In genomic region chr4:41464345-41465286, GRCm38 (mm10) we compare ENCODE assay signal across 8 mouse cellular contexts. TPM values are rescaled to one million over a fixed set of nuclear protein-coding genes. Genes with fewer than 3 reads are reported as not detected.
A peak's percentile ranks its signal among the peaks of the same experiment; 100 is the strongest.
DNase-seq lines count a peak whose midpoint lies in the region; ATAC-seq and TF ChIP-seq lines count a peak whose summit lies in the region.

TSS of gene Kif24 (minus strand) at chr4:41464887.
TSS of gene Nudt2 (plus strand) at chr4:41465151.

- H3K27me3 ChIP-seq in embryonic facial prominence, embryonic 13.5 days = no peaks in the 10 kb centered on the region
- no peaks in the 10 kb centered on the region for H3K27me3 ChIP-seq in kidney, adult 2 months (replicated peaks; ENCODE audit: control insufficient read depth, insufficient read depth, low read length)
- no peaks in the 10 kb centered on the region for H3K27me3 ChIP-seq in limb, embryonic 12.5 days
- H3K27me3 ChIP-seq in midbrain, embryonic 15.5 days (replicated peaks) = no peaks in the 10 kb centered on the region
- H3K27me3 ChIP-seq in spleen, adult 2 months (ENCODE audit: control insufficient read depth, insufficient read depth, low read length) = no peaks in the 10 kb centered on the region

- peaks cover 27% of the 10 kb centered on the region for H3K4me1 ChIP-seq in embryonic facial prominence, embryonic 13.5 days
- peaks cover 7% of the 10 kb centered on the region; the same call in 1 of the 2 replicates for H3K4me1 ChIP-seq in kidney, adult 2 months (ENCODE audit: control insufficient read depth, insufficient read depth, low read length)
- peaks cover 15% of the 10 kb centered on the region for H3K4me1 ChIP-seq in limb, embryonic 12.5 days (replicated peaks)
- peaks cover 18% of the 10 kb centered on the region for H3K4me1 ChIP-seq in midbrain, embryonic 15.5 days
- peaks cover 6% of the 10 kb centered on the region; the same call in 1 of the 2 replicates for H3K4me1 ChIP-seq in spleen, adult 2 months (ENCODE audit: control insufficient read depth, insufficient read depth, insufficient read length)

- H3K9me3 ChIP-seq in embryonic facial prominence, embryonic 13.5 days = no peaks in the 10 kb centered on the region
- no peaks in the 10 kb centered on the region for H3K9me3 ChIP-seq in limb, embryonic 12.5 days
- H3K9me3 ChIP-seq in midbrain, embryonic 15.5 days = no peaks in the 10 kb centered on the region

- DNase-seq in 3134 (ENCODE audit: extremely low read depth, insufficient read length, low spot score) = peak; percentile 100
- peak; percentile 97 to 98 for DNase-seq in adrenal gland, postnatal 36 days
- DNase-seq in heart, adult 18-20 months = peak; percentile 98 to 99
- DNase-seq in kidney, adult 2 months = peak; percentile 100
- DNase-seq in spleen, adult 2 months (ENCODE audit: low read depth in 1 of 2, low spot score in 2 of 2) = peak; percentile 97 to 99

- peak within 1 kb of the TSS; percentile 83 for H3K9ac ChIP-seq in embryonic facial prominence, embryonic 13.5 days
- H3K9ac ChIP-seq in limb, embryonic 12.5 days (replicated peaks) = peak within 1 kb of the TSS; percentile 69
- peak within 1 kb of the TSS; percentile 77 for H3K9ac ChIP-seq in midbrain, embryonic 15.5 days

- TF ChIP-seq POLR2A in kidney, adult 2 months (IDR thresholded peaks at IDR 0.05; ENCODE audit: low read depth, low read length) = no peak
- TF ChIP-seq POLR2A in spleen, adult 2 months (IDR thresholded peaks at IDR 0.05; ENCODE audit: low read depth, low read length) = no peak

- peak within 1 kb of the TSS; percentile 61 for H3K4me2 ChIP-seq in embryonic facial prominence, embryonic 13.5 days
- H3K4me2 ChIP-seq in limb, embryonic 12.5 days = peak within 1 kb of the TSS; percentile 63
- peak within 1 kb of the TSS; percentile 70 for H3K4me2 ChIP-seq in midbrain, embryonic 15.5 days

- peak within 1 kb of the TSS; percentile 70 for H3K4me3 ChIP-seq in embryonic facial prominence, embryonic 13.5 days
- H3K4me3 ChIP-seq in kidney, adult 2 months (ENCODE audit: insufficient read depth, low read depth, low read length) = peak within 1 kb of the TSS; percentile 89
- H3K4me3 ChIP-seq in limb, embryonic 12.5 days (replicated peaks) = peak within 1 kb of the TSS; percentile 64
- H3K4me3 ChIP-seq in midbrain, embryonic 15.5 days = peak within 1 kb of the TSS; percentile 69
- H3K4me3 ChIP-seq in spleen, adult 2 months (ENCODE audit: extremely low read depth, insufficient read depth, insufficient read length) = peak within 1 kb of the TSS; percentile 86

- H3K36me3 ChIP-seq in embryonic facial prominence, embryonic 13.5 days = no peaks in the 10 kb centered on the region
- H3K36me3 ChIP-seq in kidney, adult 2 months (ENCODE audit: control insufficient read depth, insufficient read depth, low read length) = no peaks in the 10 kb centered on the region
- no peaks in the 10 kb centered on the region for H3K36me3 ChIP-seq in limb, embryonic 12.5 days
- H3K36me3 ChIP-seq in midbrain, embryonic 15.5 days (replicated peaks) = no peaks in the 10 kb centered on the region
- no peaks in the 10 kb centered on the region for H3K36me3 ChIP-seq in spleen, adult 2 months (ENCODE audit: control insufficient read depth, insufficient read depth, low read length)

- peak; percentile 98 for ATAC-seq in embryonic facial prominence, embryonic 13.5 days (ENCODE audit: insufficient number of reproducible peaks, insufficient read depth, low FRiP score, low TSS enrichment, low read depth)
- peak; percentile 99 for ATAC-seq in limb, embryonic 12.5 days (ENCODE audit: insufficient number of reproducible peaks, insufficient read depth, low FRiP score, low TSS enrichment, low read depth)
- peak; percentile 99 for ATAC-seq in midbrain, embryonic 15.5 days (replicated peaks)

- no peak for TF ChIP-seq CTCF in kidney, adult 2 months (conservative IDR thresholded peaks at IDR 0.05; ENCODE audit: insufficient read depth, insufficient read length, low read depth, low read length)
- TF ChIP-seq CTCF in spleen, adult 2 months (IDR thresholded peaks at IDR 0.05; ENCODE audit: extremely low read depth, insufficient read depth, insufficient read length, insufficient replicate concordance) = no peak

- WGBS in embryonic facial prominence, embryonic 13.5 days = under 1% methylated on average over 70 of the region's 70 CpGs
- WGBS in kidney, adult 2 months = under 1% methylated on average over 70 of the region's 70 CpGs
- under 1% methylated on average over 70 of the region's 70 CpGs for WGBS in limb, embryonic 12.5 days
- under 1% methylated on average over 70 of the region's 70 CpGs for WGBS in midbrain, embryonic 15.5 days
- under 1% methylated on average over 70 of the region's 70 CpGs for WGBS in spleen, adult 2 months

- peak within 1 kb of the TSS; percentile 62; the same call in 1 of the 2 replicates for H3K27ac ChIP-seq in embryonic facial prominence, embryonic 13.5 days
- H3K27ac ChIP-seq in kidney, adult 2 months (ENCODE audit: insufficient read depth, low read depth, low read length) = peak within 1 kb of the TSS; percentile 72; the same call in 1 of the 2 replicates
- peak within 1 kb of the TSS; percentile 30 for H3K27ac ChIP-seq in limb, embryonic 12.5 days
- H3K27ac ChIP-seq in midbrain, embryonic 15.5 days = peak within 1 kb of the TSS; percentile 83
- H3K27ac ChIP-seq in spleen, adult 2 months (ENCODE audit: insufficient read depth, low read length) = peak within 1 kb of the TSS; percentile 62

RNA-seq across cellular contexts. Expression of gene Kif24, which starts in this region (rescaled TPM):
- 1 to 10 TPM; 1.4 to 2.1 TPM for total RNA-seq in adrenal gland, postnatal 36 days (2021)
- 7.6 and 9.6 TPM in 2 replicates for polyA plus RNA-seq in embryonic facial prominence, embryonic 13.5 days (2015; fragmentation: Nextera tagmentation; extraction: Ambion mirVana)
- total RNA-seq in heart, adult 18-20 months (2021) = under 1 TPM; 0.45 to 0.46 TPM
- polyA plus RNA-seq in kidney, adult 2 months (2012; rRNA removed) = 0.44 and 0.67 TPM in 2 replicates
- polyA plus RNA-seq in limb, embryonic 12.5 days (2016; fragmentation: Nextera tagmentation; extraction: Ambion mirVana) = 11.6 and 11.7 TPM in 2 replicates
- 3.0 and 3.3 TPM in 2 replicates for polyA plus RNA-seq in midbrain, embryonic 15.5 days (2015; fragmentation: Nextera tagmentation; extraction: Ambion mirVana)
- 1.6 and 1.8 TPM in 2 replicates for polyA plus RNA-seq in spleen, adult 2 months (2012; rRNA removed)

RNA-seq across cellular contexts. Expression of gene Nudt2, which starts in this region (rescaled TPM):
- total RNA-seq in adrenal gland, postnatal 36 days (2021) = 10 to 100 TPM; 22.9 to 37.8 TPM
- polyA plus RNA-seq in embryonic facial prominence, embryonic 13.5 days (2015; fragmentation: Nextera tagmentation; extraction: Ambion mirVana) = 49.5 and 54.1 TPM in 2 replicates
- total RNA-seq in heart, adult 18-20 months (2021) = 10 to 100 TPM; 30.6 to 35.9 TPM
- polyA plus RNA-seq in kidney, adult 2 months (2012; rRNA removed) = 28.1 and 34.9 TPM in 2 replicates
- polyA plus RNA-seq in limb, embryonic 12.5 days (2016; fragmentation: Nextera tagmentation; extraction: Ambion mirVana) = 49.9 and 50.1 TPM in 2 replicates
- polyA plus RNA-seq in midbrain, embryonic 15.5 days (2015; fragmentation: Nextera tagmentation; extraction: Ambion mirVana) = 65.1 and 66.3 TPM in 2 replicates
- polyA plus RNA-seq in spleen, adult 2 months (2012; rRNA removed) = 4.1 and 4.3 TPM in 2 replicates

Comparison
In these comparisons a context has a peak if more than half of its experiments do, and no peak if none do; other contexts are left out.
1. Peak in every context shown above with its lines: DNase-seq, ATAC-seq, H3K4me3 ChIP-seq and H3K27ac ChIP-seq.
2. H3K27ac ChIP-seq: peak in every context shown above with its lines; median percentile 83 in midbrain, embryonic 15.5 days; 72 in kidney, adult 2 months; 62 in embryonic facial prominence, embryonic 13.5 days; 62 in spleen, adult 2 months; 30 in limb, embryonic 12.5 days.